Mouse (Mus musculus): ENCODE measurements around the gene Dcn. TPM values are rescaled to one million over a fixed set of nuclear protein-coding genes. Genes with fewer than 3 reads are reported as not detected.

The Dcn gene
- total RNA-seq, 4 experiments from 2014 or later: 137 to 325 (median 228) TPM

DNA sequence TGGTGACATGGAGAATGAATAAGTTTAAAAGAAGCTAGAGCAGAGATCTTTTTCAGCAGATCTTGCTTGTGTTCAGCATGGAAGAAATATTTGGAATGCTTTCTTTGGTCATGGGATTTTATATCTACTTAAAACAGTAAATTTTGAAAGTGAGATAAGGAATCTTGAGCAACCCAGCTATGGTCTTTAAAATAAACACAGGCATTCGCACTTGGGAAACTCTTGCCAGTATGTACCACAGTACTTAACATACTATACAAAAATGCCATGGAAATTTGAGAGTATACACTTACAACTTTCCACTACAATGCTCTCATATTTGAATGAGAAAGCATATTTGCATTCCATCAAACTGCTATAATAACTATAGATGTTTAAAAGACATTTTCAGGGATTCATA is 68.3 kb downstream of the Dcn start:
- DNase-seq (ENCODE audit: low spot score in 2 of 2): no peak

DNA sequence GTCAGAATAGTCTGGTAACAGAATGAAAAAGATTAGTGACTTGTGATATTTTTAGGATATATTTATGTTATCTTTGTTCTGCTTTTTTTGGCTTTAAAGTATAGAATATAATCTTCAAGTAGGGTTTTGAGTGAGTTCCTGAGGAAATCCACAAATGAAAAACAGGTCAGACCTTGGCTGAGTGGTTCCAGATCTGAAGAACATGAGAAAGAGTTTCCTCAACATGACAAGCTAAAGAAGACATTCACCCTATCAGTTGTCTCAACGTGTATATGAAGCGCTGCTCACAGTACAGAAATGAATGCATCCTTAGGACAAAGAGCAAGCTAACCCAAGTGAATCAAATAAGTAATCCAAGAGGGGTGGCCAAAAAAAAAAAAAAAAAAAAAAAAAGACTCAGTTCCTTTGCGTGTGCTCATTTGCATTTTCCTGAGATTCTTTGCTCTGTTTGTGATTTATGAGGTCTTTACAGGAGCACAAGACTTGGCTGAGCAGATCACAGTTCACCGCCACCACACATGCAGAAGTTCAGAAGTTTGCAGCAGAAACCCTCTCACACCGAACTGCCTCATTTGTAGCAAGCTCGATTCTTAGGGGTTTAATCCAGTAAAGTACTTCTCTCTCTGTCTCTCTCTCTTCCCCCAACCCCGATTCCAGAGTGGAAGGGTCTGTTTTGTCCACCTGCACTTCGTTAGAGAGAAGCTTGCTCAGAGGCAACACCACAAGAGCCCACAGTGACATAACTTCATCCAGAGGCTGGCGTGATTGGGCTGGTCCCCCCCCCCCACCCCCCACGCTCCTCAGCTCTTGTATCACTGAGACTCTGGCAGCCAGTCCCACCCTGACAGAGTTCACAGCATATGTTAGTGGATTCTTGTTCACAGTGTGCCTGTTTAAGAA is 85.8 kb downstream of the Dcn start, which contains the start of gene Lum:
Gene Lum (plus strand): TSS at position 172 of the 900 bp plus-strand sequence.
- no peak for DNase-seq (ENCODE audit: low spot score in 2 of 2)

DNA sequence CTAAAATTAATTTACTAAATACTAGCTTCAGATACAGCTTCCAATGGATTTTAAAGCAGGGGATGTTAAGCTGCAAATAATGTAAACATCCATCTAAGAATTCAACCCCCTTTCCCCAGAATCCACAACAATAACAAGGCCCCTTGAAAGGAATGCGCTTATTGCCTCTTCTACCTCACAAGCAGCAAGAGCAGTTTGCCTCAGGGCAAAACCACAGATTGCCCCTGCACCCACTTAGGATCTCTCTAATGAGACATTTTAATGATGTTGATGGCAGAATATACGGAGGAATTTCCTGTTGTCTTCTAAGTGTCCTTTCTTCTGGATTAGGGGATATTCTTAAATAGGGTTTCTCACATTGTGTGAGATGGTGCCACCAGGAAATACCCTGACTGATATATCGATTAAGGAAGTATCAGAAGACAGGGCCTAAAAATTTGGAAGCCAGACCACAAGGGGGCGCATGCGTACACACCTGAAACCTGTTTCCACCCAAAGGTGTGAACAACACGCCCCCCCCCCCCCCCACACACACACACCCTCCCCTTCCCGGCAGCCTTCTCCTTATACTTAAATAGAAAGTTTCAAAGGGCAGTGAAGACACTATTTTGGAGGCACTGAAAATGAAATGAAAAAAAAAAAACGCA is 88.2 kb downstream of the Dcn start:
- DNase-seq (ENCODE audit: low spot score in 2 of 2): no peak

Other genes with a start within 250 kb of the Dcn start
- gene Lum, start 85.5 kb downstream of the Dcn start, total RNA-seq (2022): 10 to 100 TPM; 11.3 to 14.1 (median 12.0) TPM
- gene Kera, start 127.3 kb downstream of the Dcn start, total RNA-seq (2022): 1 to 10 TPM in 3 of 4 experiments, under 1 TPM in 1; 0.75 to 4.0 (median 2.0) TPM
- gene Epyc, start 164.5 kb downstream of the Dcn start, total RNA-seq (2022): not detected
- gene Ccer1, start 213.4 kb downstream of the Dcn start, total RNA-seq (2022): not detected
- not detected for gene C030005K15Rik, start 247.1 kb downstream of the Dcn start, total RNA-seq (2022)